Mouse (Mus musculus) liver, adult 2 months (tissue): ENCODE measurements around the gene Sulf2. TPM values are rescaled to one million over a fixed set of nuclear protein-coding genes. Genes with fewer than 3 reads are reported as not detected.

Experiments used
- DNase-seq: peaks from one replicate; pipeline ENCODE4 v3.0.0-alpha.2; 2011; ENCODE audit warnings: low read depth, low spot score; ENCODE audit errors: extremely low read depth
- H3K27ac ChIP-seq: fragments of 200-500 bp; replicated peaks from 2 replicates; pipeline ENCODE4 v1.5.1; 2012; ENCODE audit warnings: low read depth, mild to moderate bottlenecking, control low read depth, inconsistent platforms, low read length; ENCODE audit not compliant: insufficient read depth
- H3K27me3 ChIP-seq: fragments of 200-500 bp; 2 replicates; pipeline ENCODE4 v1.6.1; 2012; ENCODE audit warnings: mild to moderate bottlenecking, moderate library complexity, low read length, inconsistent platforms; ENCODE audit not compliant: control insufficient read depth, insufficient read depth
- H3K36me3 ChIP-seq: fragments of 200-500 bp; 2 replicates; pipeline ENCODE4 v1.6.1; 2012; ENCODE audit warnings: low read length, inconsistent platforms; ENCODE audit not compliant: control insufficient read depth, insufficient read depth
- H3K4me1 ChIP-seq: fragments of 200-500 bp; 2 replicates; pipeline ENCODE4 v1.6.1; 2011; ENCODE audit warnings: low read length; ENCODE audit not compliant: control insufficient read depth, insufficient read depth
- H3K4me3 ChIP-seq: fragments of 200-500 bp; 2 replicates; pipeline ENCODE4 v1.5.1; 2011; ENCODE audit warnings: low read depth, mild to moderate bottlenecking, control low read depth, low read length, moderate library complexity; ENCODE audit not compliant: insufficient read depth
- H3K79me2 ChIP-seq: fragments of 200-500 bp; 2 replicates; pipeline ENCODE4 v1.6.1; 2012; ENCODE audit warnings: inconsistent platforms, mild to moderate bottlenecking, low read length, moderate library complexity; ENCODE audit not compliant: control insufficient read depth, insufficient read depth
- H3K9ac ChIP-seq: fragments of 200-500 bp; 2 replicates; pipeline ENCODE4 v1.6.1; 2012; ENCODE audit warnings: low read depth, mild to moderate bottlenecking, control low read depth, inconsistent platforms, low read length
- CTCF ChIP-seq: fragments of 200-500 bp; IDR thresholded peaks from 2 replicates; pipeline ENCODE4 v1.5.1; 2011; ENCODE audit warnings: low read depth, low read length, control low read depth
- POLR2A ChIP-seq: fragments of 200-500 bp; IDR thresholded peaks from 2 replicates; pipeline ENCODE4 v1.6.1; 2011; ENCODE audit warnings: low read length, control low read depth; ENCODE audit not compliant: insufficient read depth; ENCODE audit errors: extremely low read depth
- WGBS: fragments of 180-500 bp; shearing (Covaris S2); methylation state at CpG from one replicate; pipeline ENCODE4 v1.1.7; 2018; 5-methylcytosine and 5-hydroxymethylcytosine counted together
- polyA plus RNA-seq: library from polyadenylated mRNA; depleted of rRNA; stranded (reverse); fragments of >200 nt; gene quantifications from 2 replicates; pipeline ENCODE4 v1.2.3, GENCODE M21; 2012
- total RNA-seq: library from RNA; depleted of rRNA; stranded (reverse); fragments of >200 nt; gene quantifications from 2 replicates; pipeline ENCODE4 v1.2.3, GENCODE M21; 2014

Sulf2 gene
- total and polyA plus RNA-seq, 2 experiments = 7.8 to 16.1 TPM

DNA sequence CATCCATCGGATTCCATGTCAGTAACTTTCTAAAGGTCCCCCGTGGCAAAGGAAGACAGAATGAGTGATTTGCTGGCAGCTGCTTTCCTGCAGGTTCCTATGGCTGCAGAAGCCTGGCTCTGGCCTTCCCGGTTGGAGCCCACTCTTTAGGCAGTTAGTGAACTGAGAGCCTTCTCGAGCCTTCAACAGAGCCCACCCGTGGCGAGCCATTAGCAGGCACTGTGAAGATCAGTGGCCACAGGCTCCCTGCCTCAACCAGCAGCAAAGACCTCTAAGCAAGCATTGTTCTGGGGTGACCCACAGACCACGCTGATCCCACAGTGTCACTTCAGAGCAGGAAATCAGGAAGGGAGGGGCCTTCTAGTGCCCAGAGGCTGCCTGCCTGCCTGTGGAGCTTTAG is 13.4 kb upstream of the Sulf2 start:
- no peak overlapping the region for H3K9ac ChIP-seq
- H3K4me1 ChIP-seq = no peaks in the 10 kb centered on the region
- H3K27ac ChIP-seq = no peak overlapping the region
- no peak for DNase-seq
- no peak overlapping the region for H3K4me3 ChIP-seq
- WGBS = 85% methylated on average over 7 of the region's 7 CpGs
- no peaks in the 10 kb centered on the region for H3K27me3 ChIP-seq
- no peaks in the 10 kb centered on the region for H3K36me3 ChIP-seq
- TF ChIP-seq CTCF (no peak), POLR2A (no peak)
- no peaks in the 10 kb centered on the region for H3K79me2 ChIP-seq

DNA sequence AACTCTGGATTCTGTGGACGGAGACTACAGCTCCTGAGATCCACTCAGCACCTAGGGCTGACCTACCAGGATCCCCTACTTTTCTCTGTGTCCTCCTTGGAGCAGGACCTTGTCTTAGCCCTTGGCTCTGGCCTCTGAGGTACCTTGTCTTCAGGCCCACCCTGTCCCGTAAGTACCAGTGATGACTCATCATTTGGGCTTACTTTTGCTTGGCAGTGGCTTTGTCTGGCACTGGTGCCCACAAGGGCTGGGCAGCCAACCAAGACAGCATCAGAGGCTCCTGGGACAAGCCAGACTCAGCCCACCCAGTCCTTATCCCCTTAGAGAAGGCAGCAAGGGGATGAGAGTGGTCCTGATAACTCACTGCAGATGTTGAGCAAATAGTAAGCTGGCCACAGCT is 11.9 kb upstream of the Sulf2 start:
- no peak for DNase-seq
- no peaks in the 10 kb centered on the region for H3K79me2 ChIP-seq
- 85% methylated on average over 2 of the region's 2 CpGs for WGBS
- H3K9ac ChIP-seq = no peak overlapping the region
- H3K4me1 ChIP-seq = no peaks in the 10 kb centered on the region
- no peak overlapping the region for H3K4me3 ChIP-seq
- TF ChIP-seq CTCF = no peak
- no peaks in the 10 kb centered on the region for H3K27me3 ChIP-seq
- H3K36me3 ChIP-seq = no peaks in the 10 kb centered on the region
- no peak overlapping the region for H3K27ac ChIP-seq

- Histone ChIP-seq H3K36me3 (no peaks in the 10 kb centered on the region), H3K79me2 (no peaks in the 10 kb centered on the region), H3K27me3 (no peaks in the 10 kb centered on the region), H3K4me3 (no peak overlapping the region), H3K4me1 (no peaks in the 10 kb centered on the region), H3K27ac (no peak overlapping the region), H3K9ac (no peak overlapping the region)
- TF ChIP-seq CTCF (no peak), POLR2A (no peak)
- 92% methylated on average over 7 of the region's 7 CpGs for WGBS
- no peak for DNase-seq
Observed at GRCm38 (mm10) chr2:166165396-166165795, 9.9 kb upstream of the Sulf2 start.

GRCm38 (mm10) chr2:166164601-166165000 is 9.1 kb upstream of the Sulf2 start:
- H3K4me3 ChIP-seq = no peak overlapping the region
- no peaks in the 10 kb centered on the region for H3K27me3 ChIP-seq
- H3K4me1 ChIP-seq = no peaks in the 10 kb centered on the region
- no peak overlapping the region for H3K27ac ChIP-seq
- TF ChIP-seq CTCF = no peak
- TF ChIP-seq POLR2A = no peak
- no peak for DNase-seq
- H3K79me2 ChIP-seq = no peaks in the 10 kb centered on the region
- no peak overlapping the region for H3K9ac ChIP-seq
- H3K36me3 ChIP-seq = no peaks in the 10 kb centered on the region
- WGBS = 92% methylated on average over 1 of the region's 1 CpGs

GRCm38 (mm10) chr2:166163917-166164316 is 8.5 kb upstream of the Sulf2 start:
- Histone ChIP-seq H3K4me3 (no peak overlapping the region), H3K79me2 (no peaks in the 10 kb centered on the region), H3K27me3 (no peaks in the 10 kb centered on the region), H3K27ac (no peak overlapping the region), H3K9ac (no peak overlapping the region), H3K4me1 (no peaks in the 10 kb centered on the region), H3K36me3 (no peaks in the 10 kb centered on the region)
- 95% methylated on average over 6 of the region's 6 CpGs for WGBS
- no peak for DNase-seq
- TF ChIP-seq POLR2A (no peak), CTCF (no peak)

DNA sequence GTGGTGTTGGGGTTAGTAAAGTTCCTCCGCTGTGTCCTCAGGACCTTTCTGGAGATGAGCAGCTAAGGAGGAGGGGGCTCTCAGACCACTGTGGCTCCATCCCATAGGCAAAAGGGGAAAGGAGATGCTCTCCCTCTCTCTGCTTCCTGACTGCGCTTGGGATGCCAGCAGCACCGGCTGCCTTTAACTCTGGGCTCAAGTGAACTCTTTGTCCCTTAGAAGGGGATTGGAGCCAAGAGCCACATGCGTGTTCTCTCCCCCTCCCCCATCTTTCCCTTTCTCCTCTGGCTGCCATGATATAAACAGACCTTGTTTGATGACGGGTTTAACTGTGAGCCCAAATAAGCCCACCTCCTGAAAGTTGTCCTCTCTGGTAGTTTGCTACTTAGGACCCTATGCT is 7.8 kb upstream of the Sulf2 start:
- H3K79me2 ChIP-seq = no peaks in the 10 kb centered on the region
- TF ChIP-seq CTCF (no peak), POLR2A (no peak)
- no peaks in the 10 kb centered on the region for H3K4me1 ChIP-seq
- no peaks in the 10 kb centered on the region for H3K27me3 ChIP-seq
- H3K4me3 ChIP-seq = no peak overlapping the region
- H3K36me3 ChIP-seq = no peaks in the 10 kb centered on the region
- no peak overlapping the region for H3K9ac ChIP-seq
- H3K27ac ChIP-seq = no peak overlapping the region
- DNase-seq = no peak
- WGBS = 84% methylated on average over 5 of the region's 5 CpGs
